Mouse (Mus musculus): ENCODE results near the gene Nop16.

Gene Nop16

DNA sequence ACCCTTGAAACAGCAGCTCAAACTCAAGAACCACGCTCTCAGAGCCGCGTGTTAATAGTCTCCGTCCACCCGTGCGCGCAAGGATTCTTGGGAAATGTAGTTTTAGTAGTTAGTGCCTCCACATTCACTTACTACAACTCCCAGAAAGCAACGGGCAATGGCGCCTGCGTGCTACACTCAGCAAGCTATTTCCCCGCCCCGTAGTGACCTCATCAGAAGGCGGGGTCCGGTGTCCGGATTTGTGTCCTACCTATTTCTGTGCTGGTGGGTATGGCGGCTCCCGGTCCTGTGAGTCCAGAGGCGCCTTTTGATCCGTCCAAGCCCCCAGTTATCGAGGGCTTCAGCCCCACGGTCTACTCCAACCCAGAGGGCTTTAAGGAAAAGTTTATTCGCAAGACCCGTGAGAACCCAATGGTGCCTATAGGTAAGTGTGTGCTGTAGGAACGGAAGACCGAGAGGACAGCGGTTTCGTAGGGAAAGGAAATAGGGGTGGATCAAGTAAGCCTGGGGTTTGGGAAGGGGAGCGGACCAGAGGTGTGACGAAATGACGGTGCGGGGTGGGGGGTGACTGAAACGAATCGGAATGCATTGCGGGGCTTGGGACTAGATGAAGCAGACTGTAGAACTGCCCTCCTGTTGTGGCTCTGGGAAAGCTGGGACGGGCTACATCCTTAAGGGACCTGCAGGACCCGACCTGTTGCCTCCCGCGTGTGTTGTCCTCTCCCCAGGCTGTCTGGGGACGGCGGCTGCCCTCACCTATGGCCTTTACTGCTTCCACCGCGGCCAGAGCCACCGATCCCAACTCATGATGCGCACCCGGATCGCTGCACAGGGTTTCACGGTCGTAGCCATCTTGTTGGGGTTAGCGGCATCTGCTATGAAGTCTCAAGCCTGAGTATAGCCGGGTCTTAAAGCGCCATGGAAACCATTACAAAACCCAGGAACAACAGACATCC is at the start of gene Nop16, which contains the start of gene Higd2a:
Gene Nop16, minus strand, starts transcription at position 95 of the 956 bp plus-strand sequence.
Gene Higd2a, plus strand, starts transcription at position 212 of the 956 bp plus-strand sequence.
- DNase-seq (ENCODE audit: low read depth, low spot score): peak; percentile 99

DNA sequence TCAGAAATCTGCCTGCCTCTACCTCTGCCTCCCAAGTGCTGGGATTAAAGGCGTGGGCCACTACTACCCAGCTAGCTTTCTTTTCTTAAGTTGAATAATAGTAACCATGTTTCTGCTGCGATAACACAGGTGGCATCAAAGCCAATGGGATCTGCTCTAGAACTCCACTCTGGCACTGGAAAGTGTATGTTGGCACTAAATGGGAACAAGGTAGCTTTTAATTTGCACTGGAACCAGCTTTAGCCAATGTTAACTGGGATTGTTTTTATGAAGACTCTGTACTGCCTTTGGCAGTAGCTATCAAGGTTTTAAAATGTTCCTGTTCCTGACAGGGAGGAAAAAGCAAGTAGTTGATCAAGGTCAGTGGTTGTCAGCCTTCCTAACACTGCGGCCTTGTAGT is 45.1 kb upstream of the Nop16 start:
- DNase-seq (ENCODE audit: low read depth, low spot score): no peak

DNA sequence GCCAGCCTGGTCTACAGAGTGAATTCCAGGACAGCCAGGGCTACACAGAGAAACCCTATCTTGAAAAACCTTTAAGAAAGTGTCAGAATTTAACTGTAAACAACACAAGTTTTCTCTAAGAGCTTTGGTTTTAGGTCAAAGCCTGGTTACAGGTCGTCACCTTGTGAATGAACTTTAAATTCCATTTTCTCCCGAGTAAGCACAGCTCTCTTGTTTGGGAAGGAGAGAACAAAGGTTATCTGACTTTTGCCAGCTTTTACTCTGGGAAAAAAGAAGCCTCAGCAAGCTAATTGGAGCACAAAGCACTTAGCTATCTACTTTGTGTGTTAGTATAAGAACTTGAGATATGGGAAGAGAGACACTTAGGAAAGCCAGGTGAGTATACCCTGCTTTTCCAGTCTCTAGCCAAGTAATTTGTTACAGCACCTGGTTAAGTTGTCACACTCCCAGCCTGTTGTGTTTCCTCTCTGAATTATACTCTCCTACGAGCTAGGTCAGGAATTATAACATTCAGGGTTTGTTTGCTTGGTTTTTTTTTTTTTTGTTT is 42.9 kb upstream of the Nop16 start:
- DNase-seq (ENCODE audit: low read depth, low spot score): no peak

DNA sequence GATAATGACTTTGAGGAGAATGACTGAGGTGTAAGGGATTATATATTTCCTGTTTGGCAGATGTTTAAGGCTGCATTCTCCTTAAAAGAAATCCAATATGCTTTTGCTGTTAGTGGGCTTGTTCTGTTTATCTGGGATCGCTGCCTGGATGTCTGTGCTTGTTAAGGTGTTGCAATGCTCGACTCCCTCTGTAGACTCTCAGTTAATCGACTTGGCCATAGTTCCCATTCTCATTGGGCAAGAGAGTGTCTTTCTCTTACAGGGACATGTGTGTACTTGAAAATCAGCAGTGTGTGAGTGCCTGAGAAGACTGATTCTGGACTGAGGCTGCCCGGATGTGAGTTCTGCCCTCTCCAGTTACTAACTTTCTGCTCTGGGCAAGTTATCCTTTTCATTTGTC is 39.2 kb upstream of the Nop16 start:
- no peak for DNase-seq (ENCODE audit: low read depth, low spot score)

DNA sequence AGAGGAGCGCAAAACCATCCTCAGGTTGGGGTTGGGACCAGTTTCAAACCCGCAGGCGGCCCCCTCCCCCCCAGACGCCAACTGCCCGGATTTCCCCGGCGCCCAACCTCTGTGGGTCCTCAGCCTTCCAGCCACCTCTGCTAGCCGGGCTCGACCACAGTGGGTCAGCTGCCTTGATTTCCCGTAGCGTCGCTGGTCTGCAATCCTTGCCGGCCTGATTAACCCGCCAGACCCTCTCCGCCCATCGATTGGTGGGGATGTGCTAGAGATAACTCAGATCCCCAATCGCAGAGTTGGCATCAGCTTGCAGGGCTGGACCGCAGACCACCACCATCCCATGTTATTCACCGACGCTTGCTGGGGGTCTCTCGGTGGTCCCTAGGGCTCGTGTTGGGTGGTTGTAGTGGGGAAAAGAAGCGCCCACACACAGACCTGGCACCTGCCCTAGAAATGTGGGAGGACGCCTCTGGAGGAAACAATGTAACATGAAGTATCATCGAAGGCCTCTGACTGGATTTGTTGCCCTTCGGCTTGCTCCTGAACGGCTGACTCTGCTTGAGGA is 32.2 kb upstream of the Nop16 start:
- peak; percentile 54 for DNase-seq (ENCODE audit: low read depth, low spot score)

DNA sequence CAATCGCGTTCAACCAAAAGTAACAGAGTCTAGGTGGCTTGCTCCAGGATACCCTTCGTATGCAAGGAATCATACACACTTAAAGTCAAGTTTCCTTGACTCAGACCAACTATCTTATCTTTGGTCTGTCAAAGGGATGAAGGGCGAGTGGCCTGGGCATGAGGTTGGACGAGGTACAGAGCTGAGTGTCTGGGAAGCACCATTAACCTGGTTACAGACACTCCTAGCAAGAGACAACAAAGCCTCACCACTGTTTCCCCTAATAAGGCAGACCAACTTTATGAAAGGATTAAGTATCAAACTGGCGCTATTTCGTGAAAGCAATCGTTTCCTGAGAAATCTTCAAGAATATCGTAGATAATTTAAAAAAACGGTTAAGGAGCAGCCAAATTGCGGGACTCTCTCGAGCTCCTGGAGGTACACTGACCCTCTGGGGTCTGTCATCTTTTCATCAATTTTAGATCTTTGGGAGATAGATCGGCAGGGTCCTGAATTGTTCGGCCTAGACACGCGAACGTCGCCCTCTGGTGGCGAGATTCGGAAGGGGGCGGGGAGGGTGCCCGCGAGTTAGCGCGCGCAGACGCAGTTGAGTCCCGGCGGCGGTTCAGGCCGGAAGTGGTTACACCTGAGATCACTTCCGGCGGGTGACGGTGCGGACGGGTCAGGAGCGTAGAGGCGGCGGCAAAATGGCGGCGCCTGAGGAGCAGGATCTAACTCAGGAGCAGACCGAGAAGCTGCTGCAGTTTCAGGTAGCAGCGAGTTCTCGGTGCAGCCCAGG is 31.5 kb upstream of the Nop16 start, which contains the start of gene Faf2:
Gene Faf2, plus strand, starts transcription at position 630 of the 778 bp plus-strand sequence.
- peak; percentile 98 for DNase-seq (ENCODE audit: low read depth, low spot score)

DNA sequence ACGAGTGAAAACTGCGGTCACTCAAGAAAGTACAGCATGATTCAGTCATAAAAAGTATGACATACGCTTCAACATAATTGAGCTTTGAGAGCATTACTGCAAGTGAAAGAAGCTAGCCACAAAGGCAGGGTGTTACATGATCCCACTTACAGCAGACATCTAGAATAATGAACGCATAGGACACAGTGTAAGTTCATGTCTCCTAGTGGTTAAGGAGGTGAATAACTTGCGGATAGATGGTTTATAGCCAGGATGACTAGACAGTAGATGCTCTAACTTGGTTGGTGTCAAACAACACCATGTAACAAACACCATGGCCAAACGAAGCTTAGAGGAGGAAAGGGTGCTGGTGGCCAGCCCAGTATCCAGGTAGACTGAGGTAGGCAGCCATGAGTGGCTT is 27.1 kb upstream of the Nop16 start:
- peak; percentile 49 for DNase-seq (ENCODE audit: low read depth, low spot score)

DNA sequence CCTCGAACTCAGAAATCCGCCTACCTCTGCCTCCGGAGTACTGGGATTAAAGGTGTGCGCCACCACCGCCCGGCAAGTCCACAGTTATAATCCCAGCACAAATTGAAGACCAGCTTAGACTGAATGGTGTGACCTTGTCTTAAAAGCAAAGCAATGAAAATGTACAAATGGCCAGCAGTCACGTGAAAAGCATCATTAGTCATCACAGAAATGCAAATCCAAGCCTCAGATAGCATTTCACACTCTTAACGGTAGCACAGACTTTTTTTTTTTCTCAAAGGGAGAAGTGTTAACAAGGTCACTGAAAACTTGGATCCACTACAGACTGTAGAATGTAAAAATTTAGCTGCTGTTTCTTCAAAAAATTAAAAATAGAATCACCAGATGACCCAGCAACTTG is 26.4 kb upstream of the Nop16 start:
- peak; percentile 28 for DNase-seq (ENCODE audit: low read depth, low spot score)

DNA sequence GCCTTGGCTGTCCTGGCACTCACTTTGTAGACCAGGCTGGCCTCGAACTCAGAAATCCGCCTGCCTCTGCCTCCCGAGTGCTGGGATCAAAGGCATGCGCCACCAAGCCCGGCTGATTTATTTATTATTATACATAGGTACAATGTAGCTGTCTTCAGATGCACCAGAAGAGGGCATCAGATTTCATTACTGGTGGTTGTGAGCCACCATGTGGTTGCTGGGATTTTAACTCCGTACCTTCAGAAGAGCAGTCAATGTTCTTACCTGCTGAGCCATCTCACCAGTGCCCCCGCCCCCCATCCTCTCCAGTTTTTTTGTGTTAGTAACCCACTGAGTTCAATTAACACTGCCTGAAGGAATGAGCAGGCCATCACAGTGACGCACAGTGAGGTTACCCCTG is 23.3 kb upstream of the Nop16 start:
- DNase-seq (ENCODE audit: low read depth, low spot score): peak; percentile 54

DNA sequence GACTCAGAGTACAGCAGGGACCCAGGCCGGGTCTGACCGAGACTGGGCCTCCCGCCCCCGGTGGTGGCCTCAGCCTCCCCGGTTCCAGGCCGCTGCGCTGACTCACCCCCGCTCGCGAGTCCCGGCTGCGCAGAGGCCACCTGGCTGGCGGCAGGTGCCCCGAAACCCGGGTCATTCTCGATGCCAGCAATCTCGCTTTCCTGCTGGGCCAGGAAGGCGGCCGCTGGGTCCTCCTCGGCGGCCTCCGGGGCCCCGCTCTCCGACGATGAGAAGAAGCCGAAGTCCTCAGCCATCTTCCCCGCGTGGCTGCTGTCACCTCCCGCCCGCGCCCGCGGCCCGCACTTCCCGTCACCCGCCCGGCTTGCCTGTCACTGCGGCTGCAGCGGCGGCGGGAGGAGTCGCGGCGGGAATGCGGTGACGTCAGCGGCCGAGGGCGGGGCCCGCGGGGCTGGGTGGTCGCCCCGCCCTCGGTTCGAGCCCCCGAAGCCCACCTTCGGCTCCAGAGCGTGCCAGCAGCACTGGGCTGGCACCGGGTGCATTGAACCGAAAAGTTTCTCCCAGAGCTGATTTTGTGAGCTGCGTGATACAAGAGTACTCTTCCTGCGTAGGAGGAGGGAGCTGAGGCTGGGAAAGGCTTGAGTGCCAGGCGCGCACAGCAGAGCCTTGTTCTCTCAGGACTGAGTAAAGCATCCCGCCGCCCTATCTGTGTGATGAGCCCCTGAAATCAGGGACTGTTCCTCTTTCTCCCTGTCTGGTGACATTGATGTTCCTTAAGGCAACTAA is 21.3 kb upstream of the Nop16 start, which contains the start of gene Cltb:
Gene Cltb, minus strand, starts transcription at position 373 of the 783 bp plus-strand sequence.
- DNase-seq (ENCODE audit: low read depth, low spot score): peak; percentile 82

DNA sequence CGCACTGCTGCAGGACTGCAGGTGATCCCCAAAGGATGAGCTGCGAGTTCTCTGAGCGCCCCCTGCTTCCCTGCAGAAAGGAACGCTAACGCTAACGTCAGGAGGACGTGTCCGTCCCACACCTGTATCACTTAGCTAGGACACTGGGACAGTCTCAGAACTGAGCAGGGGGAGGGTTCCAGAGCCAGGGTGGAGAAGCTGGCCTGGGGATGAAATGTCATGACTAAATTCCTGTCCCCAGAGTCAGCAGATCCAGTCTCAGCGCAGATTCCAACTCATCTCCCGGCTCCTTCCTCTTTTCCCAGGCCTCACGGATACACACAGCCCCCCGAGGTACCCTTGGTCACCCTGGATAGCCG is 20.7 kb upstream of the Nop16 start:
- no peak for DNase-seq (ENCODE audit: low read depth, low spot score)

DNA sequence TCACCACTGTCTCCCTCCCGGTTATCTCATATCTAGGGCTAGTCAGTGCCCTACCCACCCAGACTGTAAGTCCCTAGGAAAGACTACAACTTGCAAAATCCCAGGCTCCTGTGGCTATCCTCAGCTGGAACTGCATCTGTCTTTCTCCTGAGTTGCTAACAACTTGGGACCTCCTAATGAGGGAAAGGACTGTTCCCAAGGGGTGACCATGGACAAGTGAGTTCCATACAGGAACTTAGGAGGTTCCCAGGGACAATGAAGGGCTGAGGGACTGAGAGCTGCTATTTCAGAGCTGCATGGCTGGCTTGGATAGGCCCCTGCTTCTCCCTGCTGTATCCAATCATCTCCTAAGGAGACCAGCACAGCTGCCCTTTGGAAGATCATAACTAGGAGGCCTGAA is 19.4 kb upstream of the Nop16 start:
- no peak for DNase-seq (ENCODE audit: low read depth, low spot score)

DNA sequence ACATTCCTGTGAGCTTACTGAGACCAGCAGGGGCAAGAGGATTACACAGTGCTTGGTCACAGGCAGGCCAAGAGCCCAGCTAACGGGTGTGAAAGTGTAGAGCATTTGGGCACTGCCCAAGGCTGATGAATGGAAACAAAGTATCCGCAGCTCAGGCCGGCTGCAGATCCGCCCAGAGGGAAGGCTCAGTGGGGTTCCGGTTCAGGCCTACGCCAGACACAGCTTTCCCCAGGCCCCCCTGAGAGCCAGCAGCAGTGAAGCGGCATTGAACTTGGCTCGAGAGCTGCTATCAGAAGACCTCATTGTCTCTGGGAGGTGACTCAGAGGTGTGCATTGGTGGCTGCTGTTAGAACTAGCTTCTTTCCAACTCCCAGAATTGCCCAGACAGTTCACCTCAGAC is 18.8 kb upstream of the Nop16 start:
- peak; percentile 77 for DNase-seq (ENCODE audit: low read depth, low spot score)

DNA sequence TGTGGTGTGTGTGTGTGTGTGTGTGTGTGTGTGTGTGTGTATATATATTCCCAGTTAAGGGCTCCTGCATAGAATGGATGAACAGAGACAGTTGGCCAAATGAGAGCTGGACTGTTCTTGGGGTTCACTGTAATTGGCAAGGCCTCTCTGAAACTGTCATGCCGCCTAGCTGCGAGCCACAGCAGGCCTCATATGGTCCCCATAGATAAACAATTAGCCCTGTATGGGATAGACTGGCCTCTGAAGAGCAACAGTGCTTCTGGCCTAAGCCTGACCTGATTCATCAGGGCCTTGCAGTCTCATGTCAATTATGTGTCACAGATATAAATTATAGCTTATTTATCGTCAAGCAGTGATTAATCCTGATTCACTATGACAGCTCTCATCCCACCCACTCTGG is 18.1 kb upstream of the Nop16 start:
- no peak for DNase-seq (ENCODE audit: low read depth, low spot score)

DNA sequence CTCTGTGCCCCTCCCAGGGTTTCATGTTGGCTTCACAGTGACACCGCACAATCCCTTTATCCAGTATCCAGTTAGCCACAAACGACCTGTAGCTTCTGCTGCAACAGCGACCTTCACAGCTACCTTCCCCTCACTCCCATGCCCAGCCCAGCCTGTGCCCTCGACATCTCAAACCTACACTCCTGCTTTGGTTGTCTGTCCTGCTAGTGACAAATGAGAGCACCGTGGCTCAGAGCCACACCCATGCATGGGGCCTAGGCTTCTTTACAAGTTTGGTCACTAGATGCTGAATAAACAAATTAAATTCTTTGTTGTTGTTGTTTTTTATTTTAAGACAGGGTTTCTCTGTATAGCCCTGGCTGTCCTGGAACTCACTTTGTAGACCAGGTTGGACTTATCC is 17.3 kb upstream of the Nop16 start:
- no peak for DNase-seq (ENCODE audit: low read depth, low spot score)

DNA sequence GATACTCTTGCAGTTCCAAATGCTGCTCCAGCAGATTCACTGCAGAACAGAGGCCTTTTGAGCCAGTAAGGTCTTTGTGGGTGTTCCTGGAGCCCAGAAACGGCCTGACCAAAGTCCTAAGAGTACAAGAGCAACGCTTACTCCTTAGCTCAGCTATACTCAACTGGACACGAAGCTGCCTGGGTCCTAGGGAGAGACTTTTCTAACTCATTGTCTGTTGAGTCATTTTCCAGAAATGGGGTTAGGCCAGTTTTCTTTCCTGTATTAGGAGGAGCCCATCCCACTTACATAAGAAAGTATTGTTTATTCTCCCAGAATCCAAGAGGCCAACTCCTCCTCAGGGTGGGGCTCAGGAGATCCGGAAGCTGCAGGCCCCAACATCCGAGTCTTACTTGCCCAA is 15.5 kb upstream of the Nop16 start:
- no peak for DNase-seq (ENCODE audit: low read depth, low spot score)

DNA sequence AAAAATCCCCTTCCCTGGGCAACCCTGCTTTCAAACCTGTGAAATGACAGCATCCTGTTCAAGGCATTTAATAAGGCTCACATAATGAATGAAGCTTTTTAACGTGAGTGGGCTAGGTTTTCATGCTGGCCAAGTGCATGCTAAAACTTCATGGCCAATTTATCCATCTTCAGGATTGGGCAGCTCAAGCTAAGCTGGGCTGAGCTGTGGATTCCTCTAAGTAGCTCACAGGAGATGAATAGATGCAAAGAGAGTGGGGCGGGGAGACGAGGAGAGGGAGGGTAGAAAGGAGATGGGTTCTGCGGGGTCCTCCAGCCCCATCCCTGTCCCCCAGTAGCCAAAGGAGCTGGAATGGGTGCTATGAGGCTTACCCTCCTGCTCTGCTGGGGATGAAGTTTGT is 14.3 kb upstream of the Nop16 start:
- no peak for DNase-seq (ENCODE audit: low read depth, low spot score)

DNA sequence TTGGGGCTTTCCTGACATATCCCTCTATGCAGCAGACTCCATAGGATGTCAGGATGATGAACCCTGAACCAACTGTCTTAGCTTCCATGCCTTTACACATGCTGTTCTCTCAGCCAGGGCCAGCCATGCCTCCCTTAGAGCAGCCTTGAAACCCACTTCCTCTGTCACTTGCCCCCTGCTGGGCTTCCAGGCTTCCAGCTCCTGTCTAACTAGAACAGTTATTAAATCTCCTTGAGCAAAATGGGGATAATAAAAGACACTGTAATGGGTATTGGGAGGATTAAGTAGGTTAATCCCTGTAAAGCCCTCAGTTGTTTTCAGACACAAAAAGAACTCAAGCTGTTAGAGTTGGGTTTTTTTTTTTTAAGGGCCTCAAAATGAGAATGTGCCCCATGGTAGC is 13.6 kb upstream of the Nop16 start:
- peak; percentile 55 for DNase-seq (ENCODE audit: low read depth, low spot score)

DNA sequence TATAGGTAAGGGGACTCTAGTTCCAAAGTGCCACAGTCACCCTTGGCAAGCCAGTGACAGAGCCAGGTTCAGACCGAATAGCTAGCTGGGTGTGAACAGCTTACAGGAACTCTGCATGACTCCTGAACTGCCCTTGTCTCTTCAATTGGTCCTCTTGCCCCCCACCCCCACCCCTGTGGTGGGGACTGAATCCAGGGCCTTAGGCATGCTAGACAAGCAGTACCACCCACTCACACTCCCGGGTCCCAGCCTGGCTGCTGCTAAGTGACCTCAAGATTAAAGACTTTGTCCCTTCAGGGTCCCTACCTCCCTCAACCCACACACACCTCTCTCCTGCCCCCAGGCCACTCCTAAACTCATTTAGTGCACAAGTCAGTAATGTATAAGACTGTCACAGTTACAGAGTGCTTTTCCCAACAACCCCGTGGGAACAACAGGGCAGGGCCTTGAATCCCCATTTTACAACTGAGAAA is 12.8 kb upstream of the Nop16 start:
- DNase-seq (ENCODE audit: low read depth, low spot score): peak; percentile 92

DNA sequence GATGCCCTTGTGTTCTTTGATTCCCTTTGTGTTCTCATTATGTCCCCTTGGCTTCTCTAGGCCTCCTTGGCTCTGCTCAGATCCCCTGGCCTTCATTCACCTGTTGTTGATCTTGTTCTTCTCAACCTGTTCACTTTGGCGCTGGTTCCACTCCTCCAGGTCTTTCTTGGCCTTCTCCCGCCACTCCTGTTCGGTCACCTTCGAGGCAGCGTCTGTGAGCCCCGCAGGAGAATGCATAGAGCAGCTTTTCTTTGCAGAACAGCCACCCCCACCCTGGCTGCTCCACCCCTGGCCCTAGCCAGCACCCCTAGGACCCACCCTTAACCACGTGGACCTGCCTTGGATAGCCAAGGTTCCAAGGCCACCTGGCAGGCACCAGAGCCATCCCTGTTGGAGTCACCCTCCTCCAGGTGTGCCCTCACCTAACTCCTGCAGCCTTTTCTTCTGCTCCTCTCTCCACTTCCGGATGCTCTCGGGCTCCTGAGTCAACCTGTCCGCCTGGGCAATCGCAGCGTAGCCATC is 8.8 kb upstream of the Nop16 start:
- no peak for DNase-seq (ENCODE audit: low read depth, low spot score)

DNA sequence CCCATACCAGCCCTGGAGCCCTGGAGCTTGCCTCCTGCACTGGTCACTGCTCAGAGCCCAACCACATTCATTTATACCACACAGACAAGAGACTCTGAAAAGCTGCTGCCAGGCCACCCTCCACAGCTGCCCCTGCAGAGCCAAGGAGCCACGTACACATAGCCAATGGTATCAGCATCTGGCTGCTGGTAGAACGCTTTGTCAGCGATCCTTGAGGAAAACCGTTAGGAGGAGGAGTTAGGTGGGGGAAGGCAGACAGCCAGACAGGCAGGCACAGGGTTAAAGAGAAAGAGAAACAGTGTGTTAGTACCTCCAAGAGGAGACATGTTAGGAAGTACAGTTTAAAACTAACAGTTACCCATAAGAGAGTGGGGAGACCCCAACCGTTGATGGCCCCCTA is 7.0 kb upstream of the Nop16 start:
- no peak for DNase-seq (ENCODE audit: low read depth, low spot score)

Data from ZHBTc4 (cell line).